Mouse (Mus musculus): ENCODE results near the gene Cep68. TPM values are rescaled to one million over a fixed set of nuclear protein-coding genes. Genes with fewer than 3 reads are reported as not detected.
A peak's percentile ranks its signal among the peaks of the same experiment; 100 is the strongest.

Gene Cep68
- polyA plus RNA-seq (2015; fragmentation: Nextera tagmentation; extraction: Ambion mirVana), result 25.7 and 31.9 TPM in 2 replicates

- ATAC-seq (replicated peaks; ENCODE audit: insufficient number of reproducible peaks, insufficient read depth, low FRiP score, low read depth), result peak; percentile 98
- H3K4me1 ChIP-seq (replicated peaks), result peaks cover 36% of the 10 kb centered on the region
- peak within 1 kb of the TSS; percentile 91 for H3K4me2 ChIP-seq
- peak within 1 kb of the TSS; percentile 89 for H3K27ac ChIP-seq
- H3K9ac ChIP-seq, result peak within 1 kb of the TSS; percentile 94
- under 1% methylated on average over 57 of the region's 59 CpGs for WGBS
- H3K36me3 ChIP-seq, result no peaks in the 10 kb centered on the region
- H3K9me3 ChIP-seq (replicated peaks), result no peaks in the 10 kb centered on the region
- H3K27me3 ChIP-seq, result no peaks in the 10 kb centered on the region
- H3K4me3 ChIP-seq, result peak within 1 kb of the TSS; percentile 88
Observed at GRCm38 (mm10) chr11:20249296-20250110, at the start of gene Cep68. Gene Cep68, minus strand, starts transcription at chr11:20249429.

GRCm38 (mm10) chr11:20284463-20284862 lies 35.2 kb upstream of the Cep68 start:
- Histone ChIP-seq H3K9me3 (replicated peaks) (no peaks in the 10 kb centered on the region), H3K4me2 (no peak overlapping the region), H3K4me1 (replicated peaks) (no peaks in the 10 kb centered on the region), H3K36me3 (no peaks in the 10 kb centered on the region), H3K4me3 (no peak overlapping the region), H3K27ac (no peak overlapping the region), H3K9ac (no peak overlapping the region), H3K27me3 (peaks cover 3% of the 10 kb centered on the region; the same call in 1 of the 2 replicates)
- WGBS, result 77% methylated on average over 3 of the region's 3 CpGs
- ATAC-seq (replicated peaks; ENCODE audit: insufficient number of reproducible peaks, insufficient read depth, low FRiP score, low read depth), result no peak

- Histone ChIP-seq H3K4me2 (no peak overlapping the region), H3K9ac (no peak overlapping the region), H3K4me1 (replicated peaks) (peaks cover 6% of the 10 kb centered on the region; the same call in 1 of the 2 replicates), H3K27ac (no peak overlapping the region), H3K4me3 (no peak overlapping the region), H3K9me3 (replicated peaks) (no peaks in the 10 kb centered on the region), H3K36me3 (no peaks in the 10 kb centered on the region), H3K27me3 (peaks cover 3% of the 10 kb centered on the region; the same call in 1 of the 2 replicates)
- WGBS, result 83% methylated on average over 2 of the region's 2 CpGs
- no peak for ATAC-seq (replicated peaks; ENCODE audit: insufficient number of reproducible peaks, insufficient read depth, low FRiP score, low read depth)
Observed at GRCm38 (mm10) chr11:20282601-20283219, 33.5 kb upstream of the Cep68 start.

GRCm38 (mm10) chr11:20280982-20281381 lies 31.8 kb upstream of the Cep68 start:
- ATAC-seq (replicated peaks; ENCODE audit: insufficient number of reproducible peaks, insufficient read depth, low FRiP score, low read depth), result no peak
- no peak overlapping the region for H3K27ac ChIP-seq
- H3K36me3 ChIP-seq, result no peaks in the 10 kb centered on the region
- H3K4me3 ChIP-seq, result no peak overlapping the region
- 49% methylated on average over 5 of the region's 5 CpGs for WGBS
- peaks cover 3% of the 10 kb centered on the region; the same call in 1 of the 2 replicates for H3K27me3 ChIP-seq
- H3K9ac ChIP-seq, result no peak overlapping the region
- no peak overlapping the region for H3K4me2 ChIP-seq
- H3K9me3 ChIP-seq (replicated peaks), result no peaks in the 10 kb centered on the region
- peaks cover 6% of the 10 kb centered on the region; the same call in 1 of the 2 replicates for H3K4me1 ChIP-seq (replicated peaks)

GRCm38 (mm10) chr11:20278702-20279101 lies 29.5 kb upstream of the Cep68 start:
- no peak for ATAC-seq (replicated peaks; ENCODE audit: insufficient number of reproducible peaks, insufficient read depth, low FRiP score, low read depth)
- no peak overlapping the region for H3K9ac ChIP-seq

GRCm38 (mm10) chr11:20277106-20277505 lies 27.9 kb upstream of the Cep68 start:
- no peak for ATAC-seq (replicated peaks; ENCODE audit: insufficient number of reproducible peaks, insufficient read depth, low FRiP score, low read depth)
- no peak overlapping the region for H3K27ac ChIP-seq
- peaks cover 6% of the 10 kb centered on the region; the same call in 1 of the 2 replicates for H3K4me1 ChIP-seq (replicated peaks)
- WGBS, result 67% methylated on average over 2 of the region's 2 CpGs
- no peaks in the 10 kb centered on the region for H3K36me3 ChIP-seq
- H3K9ac ChIP-seq, result no peak overlapping the region
- H3K27me3 ChIP-seq, result peaks cover 3% of the 10 kb centered on the region; the same call in 1 of the 2 replicates
- H3K4me2 ChIP-seq, result no peak overlapping the region
- no peaks in the 10 kb centered on the region for H3K9me3 ChIP-seq (replicated peaks)
- H3K4me3 ChIP-seq, result no peak overlapping the region

More at GRCm38 (mm10) chr11:20278702-20279101, 29.5 kb upstream of the Cep68 start:
- peaks cover 6% of the 10 kb centered on the region; the same call in 1 of the 2 replicates for H3K4me1 ChIP-seq (replicated peaks)
- no peak overlapping the region for H3K4me3 ChIP-seq
- no peak overlapping the region for H3K27ac ChIP-seq
- no peaks in the 10 kb centered on the region for H3K9me3 ChIP-seq (replicated peaks)
- no peaks in the 10 kb centered on the region for H3K36me3 ChIP-seq
- no peak overlapping the region for H3K4me2 ChIP-seq
- H3K27me3 ChIP-seq, result peaks cover 3% of the 10 kb centered on the region; the same call in 1 of the 2 replicates
- WGBS, result 13% methylated on average over 5 of the region's 5 CpGs

- WGBS, result 63% methylated on average over 2 of the region's 2 CpGs
- no peaks in the 10 kb centered on the region for H3K9me3 ChIP-seq (replicated peaks)
- no peak for ATAC-seq (replicated peaks; ENCODE audit: insufficient number of reproducible peaks, insufficient read depth, low FRiP score, low read depth)
- H3K36me3 ChIP-seq, result no peaks in the 10 kb centered on the region
- H3K4me3 ChIP-seq, result no peak overlapping the region
- no peak overlapping the region for H3K4me2 ChIP-seq
- H3K4me1 ChIP-seq (replicated peaks), result peaks cover 6% of the 10 kb centered on the region; the same call in 1 of the 2 replicates
- H3K27me3 ChIP-seq, result no peaks in the 10 kb centered on the region
- no peak overlapping the region for H3K27ac ChIP-seq
- no peak overlapping the region for H3K9ac ChIP-seq
Observed at GRCm38 (mm10) chr11:20275974-20276373, 26.7 kb upstream of the Cep68 start.

- no peaks in the 10 kb centered on the region for H3K36me3 ChIP-seq
- WGBS, result 74% methylated on average over 6 of the region's 6 CpGs
- no peaks in the 10 kb centered on the region for H3K9me3 ChIP-seq (replicated peaks)
- H3K4me2 ChIP-seq, result no peak overlapping the region
- no peak for ATAC-seq (replicated peaks; ENCODE audit: insufficient number of reproducible peaks, insufficient read depth, low FRiP score, low read depth)
- no peaks in the 10 kb centered on the region for H3K4me1 ChIP-seq (replicated peaks)
- H3K27me3 ChIP-seq, result no peaks in the 10 kb centered on the region
- no peak overlapping the region for H3K9ac ChIP-seq
- no peak overlapping the region for H3K4me3 ChIP-seq
- no peak overlapping the region for H3K27ac ChIP-seq
Observed at GRCm38 (mm10) chr11:20269885-20270284, 20.7 kb upstream of the Cep68 start.

- no peaks in the 10 kb centered on the region for H3K4me1 ChIP-seq (replicated peaks)
- WGBS, result 46% methylated on average over 8 of the region's 8 CpGs
- no peak overlapping the region for H3K4me2 ChIP-seq
- no peaks in the 10 kb centered on the region for H3K9me3 ChIP-seq (replicated peaks)
- H3K9ac ChIP-seq, result no peak overlapping the region
- H3K36me3 ChIP-seq, result no peaks in the 10 kb centered on the region
- no peak overlapping the region for H3K27ac ChIP-seq
- H3K27me3 ChIP-seq, result no peaks in the 10 kb centered on the region
- no peak overlapping the region for H3K4me3 ChIP-seq
- no peak for ATAC-seq (replicated peaks; ENCODE audit: insufficient number of reproducible peaks, insufficient read depth, low FRiP score, low read depth)
Observed at GRCm38 (mm10) chr11:20262628-20263380, 13.6 kb upstream of the Cep68 start.

GRCm38 (mm10) chr11:20254791-20255190 lies 5.6 kb upstream of the Cep68 start:
- Histone ChIP-seq H3K27me3 (no peaks in the 10 kb centered on the region), H3K9ac (no peak overlapping the region), H3K4me1 (replicated peaks) (peaks cover 5% of the 10 kb centered on the region; the same call in 1 of the 2 replicates), H3K4me2 (no peak overlapping the region), H3K27ac (no peak overlapping the region), H3K9me3 (replicated peaks) (no peaks in the 10 kb centered on the region), H3K36me3 (no peaks in the 10 kb centered on the region), H3K4me3 (no peak overlapping the region)
- no peak for ATAC-seq (replicated peaks; ENCODE audit: insufficient number of reproducible peaks, insufficient read depth, low FRiP score, low read depth)
- 64% methylated on average over 4 of the region's 4 CpGs for WGBS

GRCm38 (mm10) chr11:20253088-20253487 lies 3.9 kb upstream of the Cep68 start:
- no peak overlapping the region for H3K27ac ChIP-seq
- 68% methylated on average over 2 of the region's 2 CpGs for WGBS
- H3K9me3 ChIP-seq (replicated peaks), result no peaks in the 10 kb centered on the region
- no peak overlapping the region for H3K9ac ChIP-seq
- H3K4me2 ChIP-seq, result no peak overlapping the region
- peaks cover 9% of the 10 kb centered on the region for H3K4me1 ChIP-seq (replicated peaks)
- H3K4me3 ChIP-seq, result no peak overlapping the region
- H3K27me3 ChIP-seq, result no peaks in the 10 kb centered on the region
- no peak for ATAC-seq (replicated peaks; ENCODE audit: insufficient number of reproducible peaks, insufficient read depth, low FRiP score, low read depth)
- H3K36me3 ChIP-seq, result no peaks in the 10 kb centered on the region
